Mouse (Mus musculus): Measurements from ENCODE around the gene Rhbdf2.

Rhbdf2 gene

GRCm38 (mm10) chr11:116586310-116586709 lies 40.5 kb downstream of the Rhbdf2 start, which contains the start of gene Aanat:
Gene Aanat, plus strand, starts transcription at chr11:116586432.
- WGBS, result 83% methylated on average over 5 of the region's 5 CpGs

- WGBS, result 94% methylated on average over 6 of the region's 6 CpGs
Measured at GRCm38 (mm10) chr11:116585682-116586081, 41.1 kb downstream of the Rhbdf2 start.

GRCm38 (mm10) chr11:116581376-116581814 lies 45.4 kb downstream of the Rhbdf2 start, which contains the start of gene Ube2o:
Gene Ube2o, minus strand, starts transcription at chr11:116581447.
- under 1% methylated on average over 47 of the region's 51 CpGs for WGBS

GRCm38 (mm10) chr11:116580711-116581375 lies 46.0 kb downstream of the Rhbdf2 start:
- WGBS, result under 1% methylated on average over 88 of the region's 91 CpGs

- WGBS, result 16% methylated on average over 10 of the region's 10 CpGs
Measured at GRCm38 (mm10) chr11:116580031-116580652, 46.7 kb downstream of the Rhbdf2 start.

- 44% methylated on average over 3 of the region's 3 CpGs for WGBS
Measured at GRCm38 (mm10) chr11:116579280-116579679, 47.5 kb downstream of the Rhbdf2 start.

- WGBS, result 92% methylated on average over 2 of the region's 2 CpGs
Measured at GRCm38 (mm10) chr11:116575396-116575795, 51.4 kb downstream of the Rhbdf2 start.

- WGBS, result 79% methylated on average over 6 of the region's 6 CpGs
Measured at GRCm38 (mm10) chr11:116574982-116575381, 51.8 kb downstream of the Rhbdf2 start.

- whole genome bisulfite sequencing, result 66% methylated on average over 6 of the region's 6 CpGs
Measured at GRCm38 (mm10) chr11:116574486-116574885, 52.3 kb downstream of the Rhbdf2 start.

- 33% methylated on average over 12 of the region's 12 CpGs for WGBS
Measured at GRCm38 (mm10) chr11:116572756-116573543, 53.9 kb downstream of the Rhbdf2 start.

- 60% methylated on average over 19 of the region's 19 CpGs for WGBS
Measured at GRCm38 (mm10) chr11:116571767-116572679, 54.8 kb downstream of the Rhbdf2 start.

GRCm38 (mm10) chr11:116570821-116571220 lies 56.0 kb downstream of the Rhbdf2 start:
- 59% methylated on average over 7 of the region's 7 CpGs for WGBS

- WGBS, result 66% methylated on average over 8 of the region's 8 CpGs
Measured at GRCm38 (mm10) chr11:116567531-116567930, 59.3 kb downstream of the Rhbdf2 start.

- WGBS, result 74% methylated on average over 7 of the region's 7 CpGs
Measured at GRCm38 (mm10) chr11:116565283-116566041, 61.4 kb downstream of the Rhbdf2 start.

- 44% methylated on average over 6 of the region's 6 CpGs for WGBS
Measured at GRCm38 (mm10) chr11:116556308-116556707, 70.5 kb downstream of the Rhbdf2 start.

GRCm38 (mm10) chr11:116555572-116555971 lies 71.2 kb downstream of the Rhbdf2 start:
- 61% methylated on average over 1 of the region's 1 CpGs for WGBS

GRCm38 (mm10) chr11:116554171-116554878 lies 72.5 kb downstream of the Rhbdf2 start:
- WGBS, result 31% methylated on average over 12 of the region's 12 CpGs

GRCm38 (mm10) chr11:116552194-116552593 lies 74.6 kb downstream of the Rhbdf2 start:
- WGBS, result 85% methylated on average over 1 of the region's 1 CpGs

GRCm38 (mm10) chr11:116550748-116551147 lies 76.1 kb downstream of the Rhbdf2 start:
- 32% methylated on average over 7 of the region's 7 CpGs for WGBS

All from cerebral cortex, adult 2 months (tissue).